Mouse (Mus musculus): ENCODE results near the gene Nt5dc3.
A peak's percentile ranks its signal among the peaks of the same experiment; 100 is the strongest.

Gene Nt5dc3

DNA sequence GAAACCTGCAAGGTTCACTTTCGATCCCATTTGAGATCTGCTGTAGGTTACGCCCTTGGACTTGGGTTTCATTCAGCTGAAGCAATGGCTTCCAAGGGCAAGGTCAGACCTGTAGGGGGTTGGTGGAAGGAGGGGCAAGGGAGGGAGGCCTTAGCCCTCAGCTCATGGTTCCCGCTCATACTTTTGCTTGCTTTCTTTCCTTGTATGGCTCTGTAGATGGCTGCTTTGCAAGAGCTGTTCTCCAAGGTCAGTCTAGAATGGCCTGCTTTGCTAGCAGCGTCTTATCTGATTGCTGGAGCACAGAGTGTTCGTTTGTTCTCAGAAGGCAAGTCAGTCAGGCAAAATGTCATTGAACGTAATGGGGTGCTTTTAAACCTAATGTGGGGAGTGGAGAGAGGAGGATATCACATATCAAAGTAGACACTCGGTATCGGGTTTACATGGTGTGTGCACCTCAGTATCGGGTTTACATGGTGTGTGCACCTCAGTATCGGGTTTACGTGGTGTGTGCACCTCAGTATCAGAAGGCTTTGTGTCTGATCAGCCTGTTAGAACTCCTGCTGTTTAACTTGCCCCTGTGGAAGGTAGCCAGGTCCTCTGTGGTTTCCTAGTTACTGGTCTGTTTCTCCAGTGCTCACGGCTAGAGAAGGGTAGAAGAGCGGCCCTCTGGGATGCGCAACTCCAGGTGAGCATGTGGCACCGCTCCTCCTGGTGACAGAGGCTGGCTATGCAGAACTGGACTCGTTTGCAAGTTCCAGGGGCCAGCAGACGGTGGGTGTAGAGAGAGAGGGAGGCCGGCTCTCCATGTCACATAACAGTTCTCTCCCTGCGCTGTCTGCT lies 35.7 kb downstream of the Nt5dc3 start:
- no peak for DNase-seq (ENCODE audit: inconsistent ontology term)

DNA sequence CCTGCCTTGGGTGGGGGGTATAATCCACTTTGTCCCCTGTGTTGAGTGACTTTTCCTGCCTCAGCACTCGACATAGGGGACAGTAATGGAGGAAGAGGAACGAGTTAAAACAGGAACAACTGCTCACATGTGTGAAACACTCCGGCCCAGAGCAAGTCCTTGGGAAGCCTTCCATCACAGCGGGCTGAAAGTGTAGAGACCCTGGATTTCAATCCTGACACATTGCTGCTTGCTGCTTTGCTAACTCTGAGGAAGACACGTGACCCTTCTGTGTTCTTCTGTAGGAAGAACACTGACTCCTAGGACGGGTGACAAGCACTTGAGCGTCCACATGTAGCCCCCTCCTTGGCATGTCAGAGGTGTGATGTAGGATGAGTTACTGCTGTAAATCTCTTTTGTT lies 36.3 kb downstream of the Nt5dc3 start:
- no peak for DNase-seq (ENCODE audit: inconsistent ontology term)

DNA sequence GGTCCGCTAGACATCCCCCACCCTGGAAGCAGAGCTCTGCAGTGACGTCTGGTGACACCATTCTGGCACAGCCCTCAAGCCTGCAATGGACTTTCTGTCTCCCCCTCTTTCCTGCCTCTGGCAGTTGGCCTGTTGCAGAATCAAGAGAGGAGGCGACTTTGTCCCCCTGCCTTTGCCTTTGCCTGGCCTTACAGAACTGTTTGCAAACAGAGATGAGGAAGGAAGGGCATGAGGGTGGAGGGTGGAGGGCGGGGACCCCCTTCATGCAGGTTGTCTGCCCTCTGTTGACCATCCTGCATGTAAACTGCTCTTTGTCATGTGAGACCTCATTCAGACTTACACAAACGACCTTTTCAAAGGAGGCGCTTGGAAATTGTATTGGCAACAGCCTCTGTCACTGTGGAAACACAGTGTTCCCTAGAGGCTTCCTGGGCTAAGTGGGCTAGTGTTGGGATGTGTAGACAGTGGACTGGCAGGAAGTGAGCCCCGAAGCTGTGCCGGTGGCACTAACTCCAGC lies 40.9 kb downstream of the Nt5dc3 start:
- DNase-seq (ENCODE audit: inconsistent ontology term): peak; percentile 67

DNA sequence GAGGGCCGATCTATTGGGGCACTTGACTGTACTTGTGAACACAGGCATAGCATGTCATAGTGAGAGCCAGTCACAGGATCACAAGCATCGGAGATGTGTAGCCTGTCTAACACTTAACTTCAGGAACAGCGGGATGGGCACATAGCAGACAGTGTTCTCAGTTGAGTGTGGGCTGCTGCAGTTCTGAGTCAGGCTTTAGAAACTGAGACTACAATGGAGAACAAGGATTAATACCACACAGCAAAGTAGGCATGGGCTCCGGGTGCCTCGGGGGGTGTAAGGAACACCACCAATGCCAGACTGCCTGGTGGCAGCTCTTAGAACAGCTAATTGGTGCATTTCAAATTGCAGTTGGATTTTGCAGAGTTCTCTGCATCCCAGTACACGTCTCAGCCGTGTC lies 42.2 kb downstream of the Nt5dc3 start:
- DNase-seq (ENCODE audit: inconsistent ontology term): no peak

DNA sequence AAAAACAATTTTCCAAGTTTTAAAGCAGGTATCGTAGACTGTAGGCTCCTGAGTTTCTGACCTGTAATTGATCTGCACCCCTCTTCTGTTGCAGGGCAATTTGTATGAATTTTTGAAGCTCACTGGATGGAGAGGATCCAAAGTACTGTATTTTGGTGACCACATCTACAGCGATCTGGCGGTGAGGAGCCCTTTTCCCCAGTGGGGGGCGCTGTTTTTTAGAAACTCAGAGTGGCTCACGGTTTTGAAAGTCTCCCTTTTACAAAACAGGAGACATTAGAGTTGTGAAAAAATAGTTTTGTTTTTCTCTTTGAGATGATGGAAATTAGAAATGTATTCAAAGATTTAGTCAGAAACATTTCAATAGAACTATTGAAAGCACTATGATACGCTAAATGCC lies 45.3 kb downstream of the Nt5dc3 start:
- DNase-seq (ENCODE audit: inconsistent ontology term): no peak

DNA sequence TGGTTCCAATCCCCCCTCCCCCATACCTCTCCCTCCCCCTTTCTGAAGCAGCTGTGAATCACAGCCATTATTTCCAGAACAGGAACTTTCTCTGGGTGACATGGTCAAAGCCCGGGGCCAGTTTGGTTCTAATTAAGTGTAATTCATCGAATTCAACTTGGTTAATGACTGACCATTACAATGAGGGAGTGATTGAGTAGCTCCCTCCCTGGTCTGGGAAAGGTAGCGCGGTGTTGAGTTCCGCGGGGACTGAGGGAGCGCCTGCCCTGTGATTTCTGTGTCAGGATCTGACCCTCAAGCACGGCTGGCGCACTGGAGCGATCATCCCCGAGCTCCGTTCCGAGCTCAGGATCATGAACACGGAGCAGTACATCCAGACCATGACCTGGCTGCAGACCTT lies 46.1 kb downstream of the Nt5dc3 start:
- DNase-seq (ENCODE audit: inconsistent ontology term): peak; percentile 32

DNA sequence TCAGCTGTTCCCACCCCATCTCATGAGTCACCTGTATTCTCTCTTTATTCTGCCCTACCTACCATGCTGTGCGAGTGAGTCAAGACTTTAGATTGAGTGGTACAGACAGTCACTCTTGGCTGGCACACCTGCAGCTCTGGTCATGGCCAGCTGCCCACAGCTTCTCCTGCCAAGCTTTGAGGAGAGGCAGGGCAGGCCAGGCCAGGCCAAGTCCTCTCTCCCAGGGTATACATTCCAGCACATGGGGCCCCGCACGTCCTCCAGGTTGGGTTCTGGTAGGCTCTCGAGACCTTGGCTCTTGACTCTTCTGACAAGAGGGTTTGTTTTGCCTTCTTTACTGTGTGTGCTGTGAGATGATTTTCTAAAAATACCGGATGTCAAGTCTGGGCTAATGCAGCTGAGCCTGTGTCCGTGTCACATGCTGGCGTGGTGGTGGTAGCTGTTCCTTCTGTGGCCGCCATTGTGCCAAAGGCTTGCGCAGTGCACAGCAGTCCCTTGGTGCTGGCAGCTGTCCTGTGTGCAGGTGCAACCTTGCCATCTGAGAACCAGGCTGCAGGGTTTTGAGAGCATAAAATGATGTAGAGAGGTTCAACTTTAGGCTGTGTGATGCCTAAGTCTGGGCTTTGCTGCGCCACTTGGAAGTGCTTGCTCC lies 47.2 kb downstream of the Nt5dc3 start:
- DNase-seq (ENCODE audit: inconsistent ontology term): peak; percentile 38

DNA sequence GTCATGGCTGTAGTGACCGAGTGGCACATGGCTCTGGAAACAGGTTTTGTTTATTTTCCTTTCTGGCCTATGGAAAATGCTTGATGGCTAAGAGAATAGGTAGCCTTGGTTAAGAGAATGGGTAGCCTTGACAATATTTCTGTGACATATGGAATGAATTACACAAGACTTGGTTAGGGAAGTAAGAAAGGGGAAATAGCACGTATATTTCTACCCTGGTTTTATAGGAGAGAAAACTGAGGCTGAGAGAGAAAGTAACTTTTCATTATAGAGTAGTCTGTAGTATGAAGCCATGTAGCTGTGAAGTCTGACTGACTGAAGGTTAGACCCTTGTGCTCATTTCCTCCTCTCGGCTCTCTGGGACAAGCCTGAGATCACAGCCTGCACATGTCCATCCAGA lies 48.1 kb downstream of the Nt5dc3 start:
- DNase-seq (ENCODE audit: inconsistent ontology term): no peak

DNA sequence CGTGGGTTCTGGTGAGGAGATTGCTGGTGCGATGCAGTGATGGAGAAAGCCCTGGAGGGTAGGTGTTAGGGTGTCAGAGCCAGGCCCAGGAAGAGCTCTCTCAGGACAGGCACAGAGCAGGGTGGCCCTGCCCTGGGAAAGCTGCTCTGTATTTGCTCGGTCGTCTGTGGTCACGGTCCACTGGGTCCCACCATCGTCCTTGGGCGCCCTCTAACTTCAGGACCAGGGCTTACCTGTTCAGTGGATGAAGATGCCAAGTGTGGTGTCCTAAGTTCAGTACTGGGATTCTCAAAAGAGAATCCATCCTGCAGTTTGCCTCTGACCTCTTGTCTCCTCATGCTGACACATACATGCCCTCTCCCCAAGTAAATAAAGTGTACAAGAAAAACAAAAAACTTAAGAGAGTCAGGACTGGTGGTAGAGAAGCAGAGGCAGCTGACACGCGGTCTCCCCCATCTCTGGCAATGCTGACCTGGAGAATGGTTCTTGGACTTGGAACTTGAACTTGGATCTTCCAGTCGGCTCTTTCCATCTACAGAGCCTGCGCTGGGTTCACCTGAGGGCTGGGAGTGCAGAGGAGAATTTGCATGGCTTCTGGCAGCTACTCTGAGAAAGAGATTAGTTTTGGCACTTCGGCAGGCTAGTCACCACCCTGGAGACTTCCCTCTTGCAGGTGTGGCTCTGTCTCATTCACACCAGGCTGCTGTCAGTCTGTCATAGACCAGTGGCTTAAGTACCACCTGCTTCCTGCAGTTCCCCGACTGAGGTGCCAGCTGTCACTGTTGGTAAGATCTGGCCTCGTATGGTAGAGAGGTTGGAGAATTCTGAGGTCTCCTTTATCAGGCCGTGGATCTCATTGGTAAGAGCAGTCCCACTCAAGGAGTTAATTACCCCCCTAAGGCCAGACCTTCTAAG lies 49.7 kb downstream of the Nt5dc3 start:
- DNase-seq (ENCODE audit: inconsistent ontology term): no peak

DNA sequence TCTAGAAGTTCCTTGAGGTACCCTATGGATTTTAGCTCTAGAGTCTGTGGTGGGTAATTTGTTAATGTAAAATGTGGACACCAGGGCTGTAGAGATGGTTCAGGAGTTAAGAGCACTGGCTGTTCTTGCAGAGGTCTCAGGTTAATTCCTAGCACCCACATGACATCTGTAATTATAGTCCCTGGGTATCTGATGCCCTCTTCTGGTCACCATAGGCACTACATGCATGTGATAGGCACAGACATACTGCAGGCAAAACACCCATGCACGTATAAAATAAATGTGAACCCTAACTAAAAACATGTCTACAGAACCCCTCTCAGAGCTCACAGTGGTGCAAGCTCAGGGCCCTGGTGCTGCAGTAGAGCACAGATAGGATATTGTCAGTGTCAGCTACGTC lies 50.7 kb downstream of the Nt5dc3 start:
- DNase-seq (ENCODE audit: inconsistent ontology term): no peak

DNA sequence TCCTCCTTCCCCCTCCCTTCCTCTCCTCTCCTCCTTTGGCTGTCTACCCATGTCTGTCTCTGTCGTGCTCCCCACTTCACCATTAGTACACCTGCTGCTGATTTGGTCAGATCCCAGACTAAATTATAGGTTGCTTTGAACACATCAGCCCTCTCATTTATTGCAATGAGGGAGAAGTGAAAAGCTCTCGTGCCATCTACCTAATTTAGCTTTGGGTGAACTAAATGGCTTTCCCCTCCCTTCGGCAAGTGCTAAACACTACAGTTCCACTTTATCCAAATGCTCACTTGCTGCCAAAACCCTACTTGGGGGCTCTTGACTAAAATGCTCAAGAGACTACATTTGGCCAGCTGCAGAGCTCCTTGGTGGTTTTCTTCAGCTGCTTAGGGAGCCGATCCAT lies 58.0 kb downstream of the Nt5dc3 start:
- DNase-seq (ENCODE audit: inconsistent ontology term): no peak

DNA sequence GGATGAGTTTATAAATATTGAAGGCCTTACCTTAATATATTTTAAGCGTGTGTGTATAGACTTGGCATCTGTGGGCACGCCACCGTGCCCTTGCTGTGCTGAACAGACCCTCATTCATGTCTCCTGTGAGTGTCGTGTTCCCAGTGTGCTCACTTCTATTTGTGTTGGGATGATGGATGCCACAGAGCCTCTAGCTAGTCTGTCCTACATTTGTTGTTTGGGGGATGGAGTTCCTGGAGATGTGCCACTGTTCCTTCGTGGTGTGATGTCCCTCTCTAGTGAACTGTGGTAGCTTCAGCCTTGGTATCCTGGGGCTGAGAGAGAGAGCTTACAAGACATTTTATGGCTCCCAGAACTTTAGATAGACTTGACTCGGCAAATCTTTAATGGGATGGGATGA lies 60.0 kb downstream of the Nt5dc3 start:
- no peak for DNase-seq (ENCODE audit: inconsistent ontology term)

DNA sequence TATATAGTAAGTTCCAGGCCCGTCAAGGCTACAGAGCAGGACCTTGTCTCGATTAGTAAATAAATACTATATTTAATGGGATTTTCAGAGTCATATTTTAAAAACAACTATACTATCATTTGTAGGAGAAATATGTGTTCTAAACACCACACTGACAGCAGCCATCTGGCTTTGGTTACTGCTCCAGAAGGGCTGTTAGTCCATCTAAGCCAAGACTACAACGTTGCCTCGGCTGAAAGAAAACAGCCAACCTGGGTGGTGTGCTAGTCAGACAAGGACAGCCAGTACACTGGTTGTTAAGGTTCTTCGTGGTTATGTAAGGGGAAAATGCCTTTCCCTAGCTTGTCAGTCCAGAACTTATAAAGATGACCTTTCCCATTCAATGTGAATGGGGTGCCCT lies 63.9 kb downstream of the Nt5dc3 start:
- DNase-seq (ENCODE audit: inconsistent ontology term): no peak

DNA sequence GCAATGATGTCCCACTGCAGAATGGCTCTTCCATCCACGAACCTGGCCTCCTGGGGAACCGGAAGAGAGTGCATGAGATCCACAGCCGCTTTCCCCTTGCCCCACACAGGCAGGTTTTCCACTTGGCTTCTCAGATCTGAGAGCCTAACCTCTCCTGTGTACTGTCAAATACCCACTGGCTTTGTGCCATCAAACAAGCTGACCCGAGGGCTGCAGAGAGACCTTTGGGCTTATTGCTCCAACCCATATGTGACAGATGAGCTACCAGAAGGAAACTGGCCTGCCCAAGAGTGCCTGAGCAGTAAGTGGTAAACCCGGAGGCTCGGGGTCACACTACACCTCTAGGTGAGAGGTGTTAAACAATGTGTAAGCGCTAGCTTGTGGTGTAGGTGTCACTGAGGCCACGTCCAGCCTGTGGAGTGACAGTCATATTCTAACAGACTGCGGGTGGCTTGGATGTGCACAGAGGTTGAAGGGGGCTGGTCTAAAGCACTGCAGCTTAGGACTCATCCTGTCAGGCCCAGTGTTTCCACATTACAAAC lies 68.2 kb downstream of the Nt5dc3 start:
- DNase-seq (ENCODE audit: inconsistent ontology term): no peak

DNA sequence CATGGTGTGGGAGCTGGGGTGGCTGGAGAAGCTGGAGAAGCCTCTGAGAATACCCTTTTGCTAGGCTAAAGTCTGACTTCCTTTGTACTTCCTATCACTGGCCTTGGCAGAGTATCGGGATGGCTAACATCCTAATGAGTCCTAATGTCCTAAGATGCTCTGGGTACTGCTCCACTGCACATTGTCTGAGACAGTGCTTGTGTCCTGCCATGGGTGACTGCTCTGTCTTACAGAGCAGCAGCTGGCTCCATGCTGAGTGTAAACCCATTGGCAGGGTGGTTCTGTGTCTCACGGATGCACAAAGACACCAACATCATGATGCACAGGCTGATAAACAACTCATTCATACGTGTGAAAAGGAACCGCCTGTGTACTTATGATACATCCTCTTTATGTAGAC lies 70.3 kb downstream of the Nt5dc3 start:
- DNase-seq (ENCODE audit: inconsistent ontology term): no peak

DNA sequence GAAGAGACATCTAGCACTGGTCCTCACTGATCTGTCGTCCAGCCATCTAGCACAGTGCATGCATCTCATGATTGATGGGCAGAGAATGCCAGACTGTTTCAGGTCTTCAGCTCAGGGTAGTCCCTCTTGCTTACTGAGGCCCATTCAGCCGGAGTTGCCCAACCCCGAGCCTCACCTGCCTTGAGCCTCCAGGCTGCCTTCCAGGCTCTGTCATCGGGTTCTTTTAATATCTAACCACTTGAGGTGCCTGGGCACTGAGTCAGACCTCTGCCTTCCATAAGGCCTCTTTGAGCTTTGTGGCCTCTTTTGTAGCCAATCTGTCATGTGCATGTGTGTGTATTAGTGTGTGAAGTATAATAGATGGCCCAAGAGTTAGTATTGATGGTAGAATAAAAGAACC lies 70.7 kb downstream of the Nt5dc3 start:
- DNase-seq (ENCODE audit: inconsistent ontology term): peak; percentile 4

DNA sequence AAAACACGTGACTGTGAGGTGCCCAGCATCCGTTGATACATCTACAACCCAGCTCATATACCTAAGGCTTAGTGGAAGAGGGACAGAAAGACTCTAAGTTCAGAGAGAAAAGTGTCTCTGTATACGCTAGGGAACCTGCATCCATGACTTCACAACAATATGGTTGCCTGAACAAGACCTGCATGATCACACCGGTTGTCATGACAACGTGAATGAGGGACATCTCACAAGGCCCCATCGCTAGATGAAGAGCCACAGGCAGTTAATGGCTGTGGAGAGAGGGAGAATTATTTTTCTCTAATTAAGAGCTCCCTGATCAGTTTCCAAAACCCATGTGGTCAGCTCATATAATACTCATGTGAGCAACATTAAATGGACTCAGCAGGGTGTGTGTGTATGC lies 73.4 kb downstream of the Nt5dc3 start:
- DNase-seq (ENCODE audit: inconsistent ontology term): no peak

DNA sequence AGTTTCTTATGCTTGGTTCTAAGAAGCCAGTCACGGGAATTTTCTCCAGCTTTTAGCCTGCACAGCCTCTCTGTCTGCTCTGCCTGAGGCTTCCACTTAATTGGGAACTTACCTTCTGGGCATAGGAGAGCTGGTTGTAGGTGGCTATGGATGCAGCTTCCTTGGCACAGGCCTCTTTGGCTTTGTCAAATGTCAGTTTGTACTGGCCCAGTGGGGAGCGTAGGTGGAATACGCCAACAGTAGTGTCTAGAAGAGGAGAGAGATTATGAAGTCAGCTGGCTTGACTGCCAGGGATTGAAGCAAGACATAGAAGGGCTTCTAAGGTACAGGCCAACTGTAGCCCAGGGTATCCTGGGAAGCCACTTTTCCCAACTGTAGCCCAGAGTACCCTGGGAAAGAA lies 74.6 kb downstream of the Nt5dc3 start:
- no peak for DNase-seq (ENCODE audit: inconsistent ontology term)

DNA sequence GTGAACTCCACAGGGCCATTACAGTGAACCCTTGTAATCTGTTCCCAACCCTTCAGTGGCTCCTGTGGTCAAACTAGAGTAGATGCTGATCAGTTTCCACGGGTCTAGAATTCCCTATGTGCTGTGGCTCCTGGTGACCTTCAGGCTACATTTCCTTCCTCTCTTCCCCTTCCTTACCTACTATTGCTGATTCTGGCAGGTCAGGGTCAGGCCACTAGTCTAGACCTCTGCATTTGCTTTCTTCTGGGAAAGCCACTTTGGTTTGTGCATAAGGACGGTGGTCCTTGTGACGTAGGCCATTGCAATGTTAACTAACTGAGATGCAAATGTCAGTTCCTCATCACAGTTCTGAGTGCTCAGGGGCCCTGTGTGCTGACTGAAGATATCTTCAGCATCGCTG lies 81.6 kb downstream of the Nt5dc3 start:
- DNase-seq (ENCODE audit: inconsistent ontology term): no peak

DNA sequence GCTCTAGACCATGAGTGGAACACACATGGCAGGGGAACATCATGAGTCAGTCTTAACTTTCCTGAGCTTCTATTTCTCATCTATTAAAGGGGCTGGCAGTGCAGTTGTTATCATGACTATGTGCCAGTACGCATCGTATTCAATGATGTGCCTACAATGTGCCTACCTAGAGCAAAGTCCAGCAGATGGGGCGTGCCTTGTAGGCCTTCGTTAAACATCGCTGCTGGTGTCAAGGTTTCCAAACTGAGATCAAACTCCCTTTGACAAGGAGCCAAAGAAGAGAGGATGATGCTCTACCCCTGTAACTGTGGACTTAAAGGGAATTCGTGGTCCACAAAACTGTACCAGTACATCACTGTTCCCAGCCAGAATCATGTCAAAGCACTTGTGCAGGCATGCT lies 83.7 kb downstream of the Nt5dc3 start:
- DNase-seq (ENCODE audit: inconsistent ontology term): no peak

DNA sequence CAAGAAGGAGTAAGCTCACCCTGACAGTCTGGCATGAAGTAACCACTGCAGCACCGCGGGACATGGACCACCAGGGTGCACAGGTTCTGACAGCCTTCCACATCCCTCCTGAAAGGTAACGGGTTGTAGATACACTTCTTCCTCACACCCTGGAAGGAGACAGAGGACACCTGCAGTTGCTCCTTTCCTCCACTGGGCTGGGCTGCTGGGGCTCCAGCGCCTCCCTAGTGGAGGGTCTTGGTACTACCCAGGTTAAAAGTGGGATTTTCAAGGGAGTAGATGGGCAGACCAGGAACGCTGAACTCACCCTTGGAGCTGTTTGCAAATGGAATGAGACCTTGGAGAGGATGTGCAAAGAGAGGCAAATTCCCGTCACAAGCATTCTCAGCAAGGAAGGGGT lies 84.6 kb downstream of the Nt5dc3 start:
- DNase-seq (ENCODE audit: inconsistent ontology term): no peak

DNA sequence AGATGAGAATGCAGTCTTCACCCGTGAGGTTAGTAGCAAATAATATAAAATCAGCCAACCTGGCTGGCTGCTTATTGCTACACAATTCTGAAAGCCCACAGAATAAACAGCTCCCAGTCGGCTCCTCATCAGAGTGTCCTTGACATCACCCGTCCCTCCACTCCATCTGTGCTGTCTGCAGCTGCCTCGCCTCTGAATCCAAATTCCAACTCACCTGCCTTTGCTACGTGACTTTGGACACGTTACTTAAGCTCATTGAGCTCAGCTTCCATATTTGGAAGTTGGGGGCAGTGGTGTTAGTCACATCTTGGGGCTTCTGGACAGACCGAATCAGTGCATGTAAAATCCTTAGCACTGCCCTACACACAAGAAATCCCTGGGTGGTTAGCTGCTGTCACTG lies 93.3 kb downstream of the Nt5dc3 start:
- DNase-seq (ENCODE audit: inconsistent ontology term): no peak

All from Muller cell, postnatal 12 days (primary cell).